Mouse (Mus musculus): ENCODE results near the gene Cirbp. TPM values are rescaled to one million over a fixed set of nuclear protein-coding genes. Genes with fewer than 3 reads are reported as not detected.

Gene Cirbp
- polyA plus RNA-seq, 2 experiments, result 10.1 to 19.8 TPM

GRCm38 (mm10) chr10:80173358-80173757 lies 7.6 kb downstream of the Cirbp start:
- TF ChIP-seq CTCF (IDR thresholded peaks at IDR 0.05; ENCODE audit: low read depth), result no peak
- no peak for TF ChIP-seq EP300 (IDR thresholded peaks at IDR 0.05; ENCODE audit: low read depth)
- Histone ChIP-seq H3K4me3 (ENCODE audit: insufficient read depth in 1 of 2, low read depth in 2 of 2, low read length in 2 of 2) (peak overlapping the region; percentile 69 to 95), H3K9me3 (ENCODE audit: control insufficient read depth, low read length) (no peaks in the 10 kb centered on the region; the same call in 1 of the 2 replicates), H3K4me1 (replicated peaks; ENCODE audit: control insufficient read depth in 2 of 2, insufficient read depth in 2 of 2, low read length in 1 of 2) (peaks cover 9 to 12% of the 10 kb centered on the region in 2 experiments), H3K27me3 (ENCODE audit: control insufficient read depth, insufficient read depth, low read length) (peaks cover under 1% of the 10 kb centered on the region; the same call in 1 of the 2 replicates), H3K9ac (replicated peaks) (peak overlapping the region; percentile 23), H3K36me3 (replicated peaks; ENCODE audit: control insufficient read depth, insufficient read depth, low read depth) (peaks cover 19% of the 10 kb centered on the region), H3K27ac (no peak overlapping the region), H3K4me2 (ENCODE audit: low read depth) (peak overlapping the region; percentile 82)
- ATAC-seq (ENCODE audit: insufficient read depth) (no peak), DNase-seq (ENCODE audit: low read depth in 3 of 3, low spot score in 3 of 3) (no peak)
- WGBS (ENCODE audit: insufficient replicate concordance), result 1% methylated on average over 11 of the region's 11 CpGs

DNA sequence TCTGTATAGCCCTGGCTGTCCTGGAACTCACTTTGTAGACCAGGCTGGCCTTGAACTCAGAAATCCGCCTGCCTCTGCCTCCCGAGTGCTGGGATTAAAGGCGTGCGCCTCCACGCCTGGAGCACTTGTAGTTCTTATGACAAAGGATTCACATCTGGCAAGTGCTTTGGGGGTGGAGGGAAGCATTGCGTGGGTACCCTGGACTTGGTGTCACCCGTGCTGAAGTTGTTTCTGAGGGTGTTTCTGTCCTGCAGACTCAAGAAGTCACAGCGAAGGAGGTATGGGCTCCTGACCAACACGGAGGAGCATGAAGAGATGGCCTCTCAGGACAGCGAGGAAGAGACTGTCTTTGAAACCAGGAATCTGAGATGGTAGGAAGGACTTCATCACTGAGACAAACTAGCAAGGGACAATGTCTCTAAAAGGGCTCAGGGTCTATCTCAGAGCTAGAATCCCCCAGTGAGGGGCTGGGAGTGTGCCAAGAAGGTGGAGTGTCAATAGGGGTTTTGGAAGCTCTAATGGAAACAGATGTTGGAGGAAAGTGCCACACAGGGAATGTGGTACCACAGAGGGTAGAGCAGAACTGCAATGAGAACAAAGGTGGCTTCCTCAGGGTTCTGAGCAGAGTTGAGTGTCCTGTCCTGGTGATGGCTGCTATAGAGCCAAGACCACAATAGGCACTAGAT lies 8.3 kb downstream of the Cirbp start:
- ATAC-seq (ENCODE audit: insufficient read depth) (no peak), DNase-seq (ENCODE audit: low read depth in 3 of 3, low spot score in 3 of 3) (no peak)
- no peak overlapping the region for H3K27ac ChIP-seq
- no peaks in the 10 kb centered on the region; the same call in 1 of the 2 replicates for H3K9me3 ChIP-seq (ENCODE audit: control insufficient read depth, low read length)
- H3K27me3 ChIP-seq (ENCODE audit: control insufficient read depth, insufficient read depth, low read length), result peaks cover 8% of the 10 kb centered on the region
- peaks cover 19% of the 10 kb centered on the region for H3K36me3 ChIP-seq (replicated peaks; ENCODE audit: control insufficient read depth, insufficient read depth, low read depth)
- no peak overlapping the region for H3K4me3 ChIP-seq (ENCODE audit: insufficient read depth in 1 of 2, low read depth in 2 of 2, low read length in 2 of 2)
- peak overlapping the region; percentile 82; the same call in 1 of the 2 replicates for H3K4me2 ChIP-seq (ENCODE audit: low read depth)
- 80% methylated on average over 10 of the region's 10 CpGs for WGBS (ENCODE audit: insufficient replicate concordance)
- no peak overlapping the region for H3K9ac ChIP-seq (replicated peaks)
- TF ChIP-seq CTCF (IDR thresholded peaks at IDR 0.05; ENCODE audit: low read depth), result no peak
- no peak for TF ChIP-seq EP300 (IDR thresholded peaks at IDR 0.05; ENCODE audit: low read depth)
- peaks cover 5 to 7% of the 10 kb centered on the region in 2 experiments; a peak in 3 of 4 replicates for H3K4me1 ChIP-seq (replicated peaks; ENCODE audit: control insufficient read depth in 2 of 2, insufficient read depth in 2 of 2, low read length in 1 of 2)

GRCm38 (mm10) chr10:80174705-80175104 lies 8.9 kb downstream of the Cirbp start:
- H3K36me3 ChIP-seq (replicated peaks; ENCODE audit: control insufficient read depth, insufficient read depth, low read depth), result peaks cover 19% of the 10 kb centered on the region
- TF ChIP-seq EP300 (IDR thresholded peaks at IDR 0.05; ENCODE audit: low read depth), result no peak
- peak; percentile 85 for TF ChIP-seq CTCF (IDR thresholded peaks at IDR 0.05; ENCODE audit: low read depth)
- ATAC-seq (ENCODE audit: insufficient read depth), result no peak
- WGBS (ENCODE audit: insufficient replicate concordance), result 27% methylated on average over 2 of the region's 2 CpGs
- no peak overlapping the region for H3K4me2 ChIP-seq (ENCODE audit: low read depth)
- H3K9me3 ChIP-seq (ENCODE audit: control insufficient read depth, low read length), result no peaks in the 10 kb centered on the region; the same call in 1 of the 2 replicates
- peak in 1 of 3 experiments; percentile 51 for DNase-seq (ENCODE audit: low read depth in 3 of 3, low spot score in 3 of 3)
- no peak overlapping the region for H3K27ac ChIP-seq
- H3K4me3 ChIP-seq (ENCODE audit: insufficient read depth in 1 of 2, low read depth in 2 of 2, low read length in 2 of 2), result no peak overlapping the region
- H3K9ac ChIP-seq (replicated peaks), result no peak overlapping the region
- H3K27me3 ChIP-seq (ENCODE audit: control insufficient read depth, insufficient read depth, low read length), result peaks cover 14% of the 10 kb centered on the region
- peaks cover 5 to 7% of the 10 kb centered on the region in 2 experiments; a peak in 3 of 4 replicates for H3K4me1 ChIP-seq (replicated peaks; ENCODE audit: control insufficient read depth in 2 of 2, insufficient read depth in 2 of 2, low read length in 1 of 2)

DNA sequence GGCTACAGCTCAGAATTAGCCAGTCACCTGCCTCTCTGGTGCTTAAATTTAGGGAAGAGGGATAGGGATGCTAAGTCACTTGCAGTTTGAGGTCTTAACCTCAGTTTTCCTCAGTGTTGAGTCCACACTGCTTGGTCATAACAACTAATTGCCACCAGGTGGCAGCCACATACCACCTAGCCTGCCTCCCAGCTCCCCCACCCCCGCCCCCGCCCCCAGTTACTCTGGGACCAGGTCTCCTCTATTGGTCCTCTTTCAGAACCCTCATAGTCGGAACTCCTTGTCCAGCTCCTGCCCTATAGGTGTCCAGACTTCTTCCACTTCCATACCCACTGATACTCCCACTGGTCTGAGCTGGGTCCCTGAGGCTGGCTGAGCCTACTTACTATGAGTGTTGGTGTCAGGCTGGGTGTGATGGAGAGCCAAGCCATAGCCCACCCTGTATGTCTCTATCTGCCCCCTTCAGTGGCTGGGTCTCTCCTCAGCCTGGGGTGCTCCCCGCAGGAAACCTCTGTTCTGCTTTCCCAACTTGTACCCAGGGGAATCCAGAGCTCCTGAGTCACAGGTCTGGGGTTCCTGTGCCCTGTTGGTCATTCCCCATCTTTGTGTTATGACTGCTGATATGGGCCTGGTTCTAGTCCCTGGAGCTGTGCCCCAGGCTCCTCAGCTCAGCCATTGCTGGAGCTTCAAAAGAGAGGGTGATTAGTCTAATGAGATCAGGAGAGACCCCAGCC lies 9.9 kb downstream of the Cirbp start:
- Histone ChIP-seq H3K4me1 (replicated peaks; ENCODE audit: control insufficient read depth in 2 of 2, insufficient read depth in 2 of 2, low read length in 1 of 2) (peaks cover 5 to 7% of the 10 kb centered on the region in 2 experiments; a peak in 3 of 4 replicates), H3K9me3 (ENCODE audit: control insufficient read depth, low read length) (no peaks in the 10 kb centered on the region; the same call in 1 of the 2 replicates), H3K36me3 (replicated peaks; ENCODE audit: control insufficient read depth, insufficient read depth, low read depth) (peaks cover 11% of the 10 kb centered on the region), H3K27ac (no peak overlapping the region), H3K4me2 (ENCODE audit: low read depth) (no peak overlapping the region), H3K4me3 (ENCODE audit: insufficient read depth in 1 of 2, low read depth in 2 of 2, low read length in 2 of 2) (no peak overlapping the region), H3K27me3 (ENCODE audit: control insufficient read depth, insufficient read depth, low read length) (peaks cover 24% of the 10 kb centered on the region), H3K9ac (replicated peaks) (no peak overlapping the region)
- WGBS (ENCODE audit: insufficient replicate concordance), result 37% methylated on average over 4 of the region's 4 CpGs
- no peak for DNase-seq (ENCODE audit: low read depth in 3 of 3, low spot score in 3 of 3)
- no peak for ATAC-seq (ENCODE audit: insufficient read depth)
- TF ChIP-seq CTCF (IDR thresholded peaks at IDR 0.05; ENCODE audit: low read depth), result peak; percentile 74
- no peak for TF ChIP-seq EP300 (IDR thresholded peaks at IDR 0.05; ENCODE audit: low read depth)

Data from liver, embryonic 14.5 days (tissue).